Mouse (Mus musculus) limb, embryonic 11.5 days (tissue): ENCODE data around the gene Arhgef3. TPM values are rescaled to one million over a fixed set of nuclear protein-coding genes. Genes with fewer than 3 reads are reported as not detected.

ENCODE experiments used
- ATAC-seq: fragments of 200-750 bp; cut with Nextera tagmentation; 2 replicates; pipeline ENCODE4 v1.8.0; 2017; ENCODE audit warnings: low read depth; ENCODE audit not compliant: insufficient number of reproducible peaks, low FRiP score, low TSS enrichment
- DNase-seq: peaks from one replicate; pipeline ENCODE4 v3.0.0-alpha.2; 2015; ENCODE audit warnings: low spot score
- H3K27ac ChIP-seq: fragments of 300-500 bp; sonication (generic); replicated peaks from 2 replicates; pipeline ENCODE4 v1.5.1; 2014; ENCODE audit warnings: low read depth, mild to moderate bottlenecking, low read length
- H3K27me3 ChIP-seq: fragments of 300-500 bp; sonication (generic); 2 replicates; pipeline ENCODE4 v1.6.1; 2014; ENCODE audit warnings: mild to moderate bottlenecking, low read length, mixed read lengths; ENCODE audit not compliant: control insufficient read depth, insufficient read depth
- H3K36me3 ChIP-seq: fragments of 300-500 bp; sonication (generic); 2 replicates; pipeline ENCODE4 v1.6.1; 2014; ENCODE audit warnings: mild to moderate bottlenecking, low read length, moderate library complexity, mixed read lengths; ENCODE audit not compliant: control insufficient read depth, insufficient read depth
- H3K4me1 ChIP-seq: fragments of 300-500 bp; sonication (generic); 2 replicates; pipeline ENCODE4 v1.6.1; 2014; ENCODE audit warnings: low read length, mixed read lengths; ENCODE audit not compliant: control insufficient read depth, insufficient read depth
- H3K4me2 ChIP-seq: fragments of 300-500 bp; sonication (generic); 2 replicates; pipeline ENCODE4 v1.6.1; 2014; ENCODE audit warnings: low read depth, mild to moderate bottlenecking, moderate library complexity; ENCODE audit not compliant: severe bottlenecking
- H3K4me3 ChIP-seq: fragments of 300-500 bp; sonication (generic); 2 replicates; pipeline ENCODE4 v1.5.1; 2014; ENCODE audit warnings: low read depth, low read length
- H3K9ac ChIP-seq: fragments of 300-500 bp; sonication (generic); 2 replicates; pipeline ENCODE4 v1.6.1; 2014; ENCODE audit warnings: mild to moderate bottlenecking, low read length
- H3K9me3 ChIP-seq: fragments of 300-500 bp; sonication (generic); 2 replicates; pipeline ENCODE4 v1.6.1; 2016; ENCODE audit warnings: low read length; ENCODE audit not compliant: control insufficient read depth
- WGBS: fragments of 180-500 bp; shearing (Covaris S2); extraction: QIAGEN DNeasy Blood & Tissue Kit; methylation state at CpG from one replicate; pipeline ENCODE4 v1.1.7; 2014; 5-methylcytosine and 5-hydroxymethylcytosine counted together
- polyA plus RNA-seq: library from polyadenylated mRNA; unstranded; fragments of >200 nt; fragmentation: Nextera tagmentation; extraction: Ambion mirVana; gene quantifications from 2 replicates; pipeline ENCODE4 v1.2.1, GENCODE M21; 2014

Arhgef3 gene
- polyA plus RNA-seq, result 17.8 and 18.7 TPM in 2 replicates

DNA sequence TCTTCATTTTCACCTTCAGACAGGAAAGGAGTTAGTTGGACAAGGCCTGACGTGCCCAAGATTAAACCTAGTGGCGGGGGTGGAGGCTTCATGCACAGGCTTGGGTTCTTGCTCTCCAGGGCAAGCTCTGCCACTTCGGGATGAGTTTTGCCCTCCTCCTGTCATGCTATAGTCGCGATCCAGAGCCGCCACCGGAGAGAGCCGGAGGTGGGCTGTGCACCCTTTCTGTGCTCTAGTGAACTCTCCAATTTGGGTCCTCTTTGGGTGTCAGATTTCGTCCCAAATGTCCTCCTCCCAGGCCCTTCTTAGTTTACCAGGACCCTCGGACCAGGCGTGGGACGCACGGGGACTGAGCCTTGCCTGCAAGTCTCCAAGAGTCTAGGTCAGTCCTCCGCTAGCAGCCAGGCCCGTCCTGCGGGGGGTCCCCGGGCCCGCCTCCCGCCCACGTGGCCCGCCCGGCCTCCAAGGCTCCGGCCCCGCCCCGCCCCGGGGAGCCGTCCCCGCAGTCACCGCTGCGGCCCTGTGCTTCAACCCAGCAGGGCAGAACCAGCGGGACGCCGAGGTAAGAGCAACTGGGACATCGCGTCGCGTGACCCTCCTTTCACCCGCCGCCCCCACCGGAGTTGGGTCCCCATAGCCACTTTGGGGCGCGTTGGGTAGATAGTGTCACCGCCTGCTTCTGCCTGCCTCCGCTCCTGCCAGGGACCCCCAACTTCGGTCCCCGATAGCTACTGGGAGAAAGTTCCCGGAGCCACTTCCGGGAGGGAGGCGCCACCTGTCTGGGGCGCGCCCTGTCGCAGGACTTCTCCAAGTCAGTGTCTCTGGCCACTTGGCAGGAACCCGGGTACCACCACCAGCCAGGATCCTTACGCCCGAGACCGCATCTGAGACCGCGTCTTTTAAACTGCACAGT, at the start of gene Arhgef3:
Arhgef3 (plus strand) TSS at position 538 of the 913 bp plus-strand sequence.
- H3K27ac ChIP-seq, result no peak within 1 kb of the TSS
- H3K4me3 ChIP-seq, result peak within 1 kb of the TSS; percentile 54
- H3K9me3 ChIP-seq, result no peaks in the 10 kb centered on the region
- under 1% methylated on average over 58 of the region's 58 CpGs for WGBS
- ATAC-seq (peak; percentile 77), DNase-seq (peak; percentile 70)
- H3K27me3 ChIP-seq, result peaks cover 14% of the 10 kb centered on the region
- H3K36me3 ChIP-seq, result no peaks in the 10 kb centered on the region
- peaks cover 7% of the 10 kb centered on the region; the same call in 1 of the 2 replicates for H3K4me1 ChIP-seq
- H3K4me2 ChIP-seq, result peak within 1 kb of the TSS; percentile 99
- peak within 1 kb of the TSS; percentile 49 for H3K9ac ChIP-seq

DNA sequence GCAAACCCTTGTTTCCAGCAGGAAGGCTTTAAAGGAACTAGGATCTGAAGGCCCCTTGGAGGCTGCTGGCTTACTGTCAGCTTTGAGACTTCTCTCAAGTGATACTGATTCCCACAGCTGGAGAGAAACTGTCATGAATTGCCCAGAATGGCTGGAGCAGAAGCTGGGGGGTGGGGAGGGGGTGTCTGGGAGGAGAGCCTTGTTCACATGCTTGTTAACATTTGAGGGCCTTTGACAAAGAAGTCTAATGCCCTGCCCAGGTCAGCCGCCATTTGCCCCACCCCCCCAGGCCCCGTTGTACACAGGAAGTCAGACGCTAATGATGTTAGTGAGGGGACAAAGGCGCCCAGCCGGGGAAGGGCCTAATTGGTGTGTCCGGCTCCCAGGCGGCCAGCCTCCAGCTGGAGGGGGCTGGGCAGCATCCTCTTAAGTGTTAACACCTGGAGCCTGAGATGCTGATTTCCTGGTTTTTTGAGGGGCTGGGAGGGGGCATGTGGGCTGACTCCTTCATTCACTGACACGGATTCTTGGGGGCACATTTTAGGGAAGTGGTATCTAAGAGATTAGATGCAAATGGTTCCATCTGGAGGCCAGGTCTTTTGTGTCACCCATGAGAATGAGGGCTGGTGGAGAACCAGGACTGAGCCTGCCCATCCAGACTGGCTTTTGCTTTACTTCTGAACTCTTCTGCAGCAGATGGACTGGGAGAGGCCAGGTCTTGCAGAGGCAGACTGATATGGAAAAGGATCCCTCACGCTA, 48.3 kb upstream of the Arhgef3 start:
- no peaks in the 10 kb centered on the region for H3K36me3 ChIP-seq
- ATAC-seq (peak; percentile 51), DNase-seq (peak; percentile 89)
- no peak overlapping the region; the same call in 1 of the 2 replicates for H3K9ac ChIP-seq
- H3K4me1 ChIP-seq, result peaks cover 63% of the 10 kb centered on the region
- no peaks in the 10 kb centered on the region for H3K27me3 ChIP-seq
- no peak overlapping the region for H3K4me3 ChIP-seq
- no peaks in the 10 kb centered on the region for H3K9me3 ChIP-seq
- WGBS, result 3% methylated on average over 9 of the region's 9 CpGs
- H3K4me2 ChIP-seq, result peak overlapping the region; percentile 24; the same call in 1 of the 2 replicates
- H3K27ac ChIP-seq, result peak overlapping the region; percentile 88

DNA sequence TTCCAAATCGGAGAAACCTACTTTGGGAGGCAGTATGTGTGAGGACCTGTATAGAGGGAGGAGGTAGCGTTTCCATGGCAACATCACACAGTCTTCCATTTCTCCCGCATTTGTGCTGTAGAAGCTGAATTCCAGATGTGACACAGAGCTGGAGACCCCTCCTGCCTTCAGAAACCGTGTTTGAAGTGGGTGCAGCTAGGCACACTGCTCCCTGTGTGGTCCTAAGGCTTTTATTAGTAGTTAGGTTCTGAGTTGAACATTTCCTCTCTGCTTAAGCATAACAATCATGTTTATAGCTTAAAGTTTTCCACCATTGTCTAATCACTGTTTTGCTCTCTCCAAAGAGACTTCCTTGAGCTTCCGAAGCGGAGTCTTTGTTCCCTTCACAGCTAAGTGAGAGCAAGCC, 46.8 kb upstream of the Arhgef3 start:
- peak; percentile 84 for DNase-seq
- no peaks in the 10 kb centered on the region for H3K27me3 ChIP-seq
- H3K4me3 ChIP-seq, result no peak overlapping the region
- no peaks in the 10 kb centered on the region for H3K9me3 ChIP-seq
- peak; percentile 58; the same call in 1 of the 2 replicates for ATAC-seq
- H3K27ac ChIP-seq, result peak overlapping the region; percentile 88
- WGBS, result 6% methylated on average over 6 of the region's 6 CpGs
- peak overlapping the region; percentile 24 for H3K4me2 ChIP-seq
- H3K4me1 ChIP-seq, result peaks cover 74% of the 10 kb centered on the region
- H3K36me3 ChIP-seq, result no peaks in the 10 kb centered on the region
- H3K9ac ChIP-seq, result peak overlapping the region; percentile 2; the same call in 1 of the 2 replicates

DNA sequence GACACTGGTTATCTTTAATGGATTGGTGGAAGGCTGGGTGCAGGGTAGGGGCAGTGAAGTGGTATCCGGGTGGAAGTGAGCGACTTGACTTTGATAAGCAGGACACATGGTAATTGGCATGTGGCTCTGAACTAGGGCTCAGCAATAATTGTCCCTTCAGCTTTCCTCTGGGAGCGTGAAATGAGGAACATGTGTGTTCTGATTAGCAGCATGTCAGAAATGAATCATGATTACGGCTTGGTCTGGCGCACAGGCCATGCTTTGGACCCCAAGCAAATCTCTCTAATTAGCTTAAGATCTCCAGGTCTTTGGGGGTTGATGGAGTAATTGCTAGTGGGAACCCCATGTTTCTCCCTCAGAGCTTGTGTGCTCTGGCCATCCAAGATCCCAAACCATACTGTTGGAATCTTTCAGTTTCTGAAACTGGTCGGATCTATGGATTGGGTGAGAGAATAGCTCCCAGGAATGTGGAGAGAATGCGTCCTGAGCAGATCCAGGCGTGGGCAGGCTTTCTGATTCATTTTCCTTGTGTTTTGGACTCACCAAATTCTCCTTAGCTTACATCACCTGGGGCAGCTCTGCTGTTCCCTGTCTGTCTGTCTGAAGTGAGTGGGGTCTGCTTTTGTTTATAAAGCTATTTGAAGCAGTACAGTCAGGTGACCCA, 45.1 kb upstream of the Arhgef3 start:
- no peaks in the 10 kb centered on the region for H3K27me3 ChIP-seq
- peak overlapping the region; percentile 32; the same call in 1 of the 2 replicates for H3K4me2 ChIP-seq
- no peak overlapping the region for H3K9ac ChIP-seq
- no peaks in the 10 kb centered on the region for H3K9me3 ChIP-seq
- peak; percentile 68 for DNase-seq
- H3K27ac ChIP-seq, result peak overlapping the region; percentile 88
- H3K4me3 ChIP-seq, result no peak overlapping the region
- no peak for ATAC-seq
- H3K4me1 ChIP-seq, result peaks cover 85% of the 10 kb centered on the region
- 6% methylated on average over 8 of the region's 8 CpGs for WGBS
- no peaks in the 10 kb centered on the region for H3K36me3 ChIP-seq

DNA sequence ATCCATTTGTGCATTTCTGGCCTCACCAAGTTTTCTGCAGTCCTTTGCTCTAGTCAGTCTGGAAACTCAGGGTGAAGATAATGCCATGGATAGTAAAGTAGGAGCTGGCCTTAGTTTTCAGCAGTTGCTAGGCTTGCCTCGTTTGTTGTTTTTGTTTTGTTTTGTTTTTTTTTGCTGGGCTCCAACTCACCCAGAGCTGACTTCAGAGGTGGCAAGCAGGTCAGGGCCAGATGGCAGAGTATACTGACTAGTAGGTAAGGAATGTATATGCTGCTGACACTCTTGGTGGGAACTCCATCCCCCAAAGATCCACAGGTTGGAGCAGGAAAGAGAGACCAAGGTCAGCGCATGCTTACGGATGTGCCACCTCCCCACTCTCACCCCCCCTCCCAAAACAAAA, 44.6 kb upstream of the Arhgef3 start:
- Histone ChIP-seq H3K27ac (peak overlapping the region; percentile 88), H3K4me1 (peaks cover 89% of the 10 kb centered on the region), H3K36me3 (no peaks in the 10 kb centered on the region), H3K27me3 (no peaks in the 10 kb centered on the region), H3K9me3 (no peaks in the 10 kb centered on the region), H3K9ac (no peak overlapping the region), H3K4me2 (peak overlapping the region; percentile 32; the same call in 1 of the 2 replicates), H3K4me3 (no peak overlapping the region)
- ATAC-seq, result no peak
- no peak for DNase-seq
- WGBS, result 12% methylated on average over 3 of the region's 3 CpGs

DNA sequence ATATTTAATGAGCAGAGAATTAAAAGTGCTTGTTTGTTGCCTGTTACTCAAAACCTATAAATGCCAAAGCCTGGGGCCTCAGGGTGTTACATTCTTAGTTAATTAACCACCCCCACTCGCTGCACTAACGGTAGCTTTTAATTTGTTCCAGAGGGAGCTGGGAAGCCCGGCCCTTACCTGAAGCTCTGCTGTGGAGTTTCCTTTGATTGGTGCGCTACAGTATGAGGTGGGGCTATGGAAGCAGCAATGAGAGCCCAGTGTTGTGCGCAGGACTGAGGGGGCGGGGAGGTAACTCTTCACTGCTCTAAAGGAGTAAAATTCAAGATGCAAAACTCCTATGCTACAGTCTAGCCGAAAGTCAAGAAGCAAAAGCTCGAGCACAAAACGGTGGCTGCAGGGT, 43.9 kb upstream of the Arhgef3 start:
- H3K4me3 ChIP-seq, result no peak overlapping the region
- under 1% methylated on average over 9 of the region's 9 CpGs for WGBS
- no peaks in the 10 kb centered on the region for H3K27me3 ChIP-seq
- H3K4me1 ChIP-seq, result peaks cover 89% of the 10 kb centered on the region
- no peaks in the 10 kb centered on the region for H3K36me3 ChIP-seq
- H3K27ac ChIP-seq, result peak overlapping the region; percentile 88
- H3K4me2 ChIP-seq, result peak overlapping the region; percentile 26; the same call in 1 of the 2 replicates
- no peak overlapping the region for H3K9ac ChIP-seq
- peak; percentile 75 for DNase-seq
- H3K9me3 ChIP-seq, result no peaks in the 10 kb centered on the region
- 0 out of 2 replicates have a peak, but pooled peaks have one; percentile 14 for ATAC-seq

DNA sequence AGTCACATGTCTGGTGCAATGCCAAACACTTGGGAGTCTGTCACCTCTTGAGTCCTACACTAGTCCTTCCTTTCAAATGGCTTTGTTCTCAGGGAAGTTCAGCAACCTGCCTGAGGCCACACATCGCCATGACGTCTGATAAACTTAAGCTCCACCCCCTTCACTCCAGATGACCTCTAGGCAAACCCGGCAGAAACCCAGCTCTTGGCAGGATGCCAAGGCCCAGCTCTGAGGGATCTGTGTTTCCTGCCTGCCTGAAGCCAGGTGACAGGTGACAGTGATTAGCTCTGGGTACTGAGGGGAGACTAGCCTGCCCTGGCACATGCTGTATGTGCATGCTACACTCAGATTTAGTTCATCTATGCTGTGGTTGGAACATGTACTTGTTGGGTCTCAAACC, 42.7 kb upstream of the Arhgef3 start:
- Histone ChIP-seq H3K9me3 (no peaks in the 10 kb centered on the region), H3K27me3 (no peaks in the 10 kb centered on the region), H3K9ac (no peak overlapping the region), H3K4me3 (no peak overlapping the region), H3K27ac (peak overlapping the region; percentile 59; the same call in 1 of the 2 replicates), H3K4me1 (peaks cover 88% of the 10 kb centered on the region), H3K4me2 (no peak overlapping the region), H3K36me3 (no peaks in the 10 kb centered on the region)
- 6% methylated on average over 3 of the region's 3 CpGs for WGBS
- peak; percentile 87 for DNase-seq
- no peak for ATAC-seq

DNA sequence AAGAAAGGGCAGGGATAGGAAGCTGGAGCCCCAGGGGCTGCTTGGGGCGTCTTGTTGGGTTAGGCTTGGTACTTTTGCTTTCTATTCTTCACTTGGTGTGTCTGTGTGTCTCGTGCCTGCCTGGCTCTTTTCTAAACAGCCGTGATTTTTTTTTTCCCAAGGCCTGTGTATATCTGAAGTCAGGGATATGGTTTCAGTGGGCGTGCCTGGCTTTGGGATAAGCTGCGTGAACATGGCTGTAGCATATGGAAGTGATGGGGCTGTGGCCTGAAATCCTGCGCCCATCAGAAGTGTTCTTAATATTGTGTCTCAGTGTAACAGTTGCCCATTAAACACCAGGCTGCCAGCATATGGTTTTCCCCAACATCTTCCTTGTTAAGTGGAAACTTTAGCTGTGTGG, 39.6 kb upstream of the Arhgef3 start:
- ATAC-seq (no peak), DNase-seq (peak; percentile 58)
- 29% methylated on average over 6 of the region's 6 CpGs for WGBS
- peaks cover 63% of the 10 kb centered on the region for H3K4me1 ChIP-seq
- H3K27ac ChIP-seq, result peak overlapping the region; percentile 68
- H3K4me2 ChIP-seq, result no peak overlapping the region
- no peaks in the 10 kb centered on the region for H3K36me3 ChIP-seq
- H3K27me3 ChIP-seq, result no peaks in the 10 kb centered on the region
- no peaks in the 10 kb centered on the region for H3K9me3 ChIP-seq
- H3K9ac ChIP-seq, result no peak overlapping the region
- no peak overlapping the region for H3K4me3 ChIP-seq
